Mouse (Mus musculus): Measurements from ENCODE around the gene Asb14. TPM values are rescaled to one million over a fixed set of nuclear protein-coding genes. Genes with fewer than 3 reads are reported as not detected.

Asb14 gene
- 0.36 TPM in 1 of 2 replicates, not detected in the other for polyA plus RNA-seq (2014; fragmentation: Nextera tagmentation; extraction: Ambion mirVana)

GRCm38 (mm10) chr14:26894392-26894791, at the start of gene Asb14:
Asb14 (plus strand) TSS chr14:26894557.
- Histone ChIP-seq H3K4me2 (ENCODE audit: low read length) (no peak within 1 kb of the TSS), H3K9ac (replicated peaks; ENCODE audit: low read length) (no peak within 1 kb of the TSS), H3K27ac (replicated peaks; ENCODE audit: low read depth, low read length) (no peak within 1 kb of the TSS), H3K4me3 (replicated peaks; ENCODE audit: low read depth, low read length) (no peak within 1 kb of the TSS), H3K9me3 (ENCODE audit: control insufficient read depth, low read length) (no peaks in the 10 kb centered on the region), H3K27me3 (ENCODE audit: control insufficient read depth, insufficient read depth, low read length) (no peaks in the 10 kb centered on the region), H3K36me3 (ENCODE audit: control insufficient read depth, insufficient read depth, low read length) (no peaks in the 10 kb centered on the region), H3K4me1 (ENCODE audit: control insufficient read depth, insufficient read depth, low read length) (no peaks in the 10 kb centered on the region)
- no peak for ATAC-seq (ENCODE audit: low FRiP score, low TSS enrichment)
- WGBS, result 98% methylated on average over 4 of the region's 4 CpGs
- no peak for DNase-seq

- no peaks in the 10 kb centered on the region for H3K9me3 ChIP-seq (ENCODE audit: control insufficient read depth, low read length)
- H3K36me3 ChIP-seq (ENCODE audit: control insufficient read depth, insufficient read depth, low read length), result no peaks in the 10 kb centered on the region
- no peak overlapping the region for H3K27ac ChIP-seq (replicated peaks; ENCODE audit: low read depth, low read length)
- no peaks in the 10 kb centered on the region for H3K27me3 ChIP-seq (ENCODE audit: control insufficient read depth, insufficient read depth, low read length)
- no peaks in the 10 kb centered on the region for H3K4me1 ChIP-seq (ENCODE audit: control insufficient read depth, insufficient read depth, low read length)
- H3K4me3 ChIP-seq (replicated peaks; ENCODE audit: low read depth, low read length), result no peak overlapping the region
- H3K9ac ChIP-seq (replicated peaks; ENCODE audit: low read length), result no peak overlapping the region
- ATAC-seq (ENCODE audit: low FRiP score, low TSS enrichment) (no peak), DNase-seq (no peak)
- WGBS, result 83% methylated on average over 8 of the region's 8 CpGs
- no peak overlapping the region for H3K4me2 ChIP-seq (ENCODE audit: low read length)
Measured at GRCm38 (mm10) chr14:26853053-26853452, 41.3 kb upstream of the Asb14 start.

GRCm38 (mm10) chr14:26854066-26854465, 40.3 kb upstream of the Asb14 start:
- no peak for DNase-seq
- WGBS, result 88% methylated on average over 2 of the region's 2 CpGs
- H3K9me3 ChIP-seq (ENCODE audit: control insufficient read depth, low read length), result no peaks in the 10 kb centered on the region

GRCm38 (mm10) chr14:26858364-26858763, 36.0 kb upstream of the Asb14 start:
- no peaks in the 10 kb centered on the region for H3K27me3 ChIP-seq (ENCODE audit: control insufficient read depth, insufficient read depth, low read length)
- H3K4me2 ChIP-seq (ENCODE audit: low read length), result no peak overlapping the region
- H3K9ac ChIP-seq (replicated peaks; ENCODE audit: low read length), result no peak overlapping the region
- H3K4me3 ChIP-seq (replicated peaks; ENCODE audit: low read depth, low read length), result no peak overlapping the region
- no peaks in the 10 kb centered on the region for H3K36me3 ChIP-seq (ENCODE audit: control insufficient read depth, insufficient read depth, low read length)
- no peaks in the 10 kb centered on the region for H3K4me1 ChIP-seq (ENCODE audit: control insufficient read depth, insufficient read depth, low read length)
- ATAC-seq (ENCODE audit: low FRiP score, low TSS enrichment) (no peak), DNase-seq (no peak)
- H3K27ac ChIP-seq (replicated peaks; ENCODE audit: low read depth, low read length), result no peak overlapping the region
- 74% methylated on average over 2 of the region's 2 CpGs for WGBS
- no peaks in the 10 kb centered on the region for H3K9me3 ChIP-seq (ENCODE audit: control insufficient read depth, low read length)

More at GRCm38 (mm10) chr14:26854066-26854465, 40.3 kb upstream of the Asb14 start:
- no peaks in the 10 kb centered on the region for H3K27me3 ChIP-seq (ENCODE audit: control insufficient read depth, insufficient read depth, low read length)
- H3K36me3 ChIP-seq (ENCODE audit: control insufficient read depth, insufficient read depth, low read length), result no peaks in the 10 kb centered on the region
- no peak overlapping the region for H3K4me3 ChIP-seq (replicated peaks; ENCODE audit: low read depth, low read length)
- H3K27ac ChIP-seq (replicated peaks; ENCODE audit: low read depth, low read length), result no peak overlapping the region
- no peak for ATAC-seq (ENCODE audit: low FRiP score, low TSS enrichment)
- H3K9ac ChIP-seq (replicated peaks; ENCODE audit: low read length), result no peak overlapping the region
- no peaks in the 10 kb centered on the region for H3K4me1 ChIP-seq (ENCODE audit: control insufficient read depth, insufficient read depth, low read length)
- no peak overlapping the region for H3K4me2 ChIP-seq (ENCODE audit: low read length)

GRCm38 (mm10) chr14:26859024-26859423, 35.3 kb upstream of the Asb14 start:
- H3K4me3 ChIP-seq (replicated peaks; ENCODE audit: low read depth, low read length), result no peak overlapping the region
- H3K4me1 ChIP-seq (ENCODE audit: control insufficient read depth, insufficient read depth, low read length), result no peaks in the 10 kb centered on the region
- DNase-seq (no peak), ATAC-seq (ENCODE audit: low FRiP score, low TSS enrichment) (no peak)
- 98% methylated on average over 3 of the region's 3 CpGs for WGBS
- H3K27me3 ChIP-seq (ENCODE audit: control insufficient read depth, insufficient read depth, low read length), result no peaks in the 10 kb centered on the region
- no peak overlapping the region for H3K4me2 ChIP-seq (ENCODE audit: low read length)
- H3K36me3 ChIP-seq (ENCODE audit: control insufficient read depth, insufficient read depth, low read length), result no peaks in the 10 kb centered on the region
- H3K9me3 ChIP-seq (ENCODE audit: control insufficient read depth, low read length), result no peaks in the 10 kb centered on the region
- no peak overlapping the region for H3K27ac ChIP-seq (replicated peaks; ENCODE audit: low read depth, low read length)
- no peak overlapping the region for H3K9ac ChIP-seq (replicated peaks; ENCODE audit: low read length)

GRCm38 (mm10) chr14:26867356-26867755, 27.0 kb upstream of the Asb14 start:
- no peaks in the 10 kb centered on the region for H3K4me1 ChIP-seq (ENCODE audit: control insufficient read depth, insufficient read depth, low read length)
- ATAC-seq (ENCODE audit: low FRiP score, low TSS enrichment) (no peak), DNase-seq (no peak)
- H3K27ac ChIP-seq (replicated peaks; ENCODE audit: low read depth, low read length), result no peak overlapping the region
- 66% methylated on average over 9 of the region's 9 CpGs for WGBS
- no peaks in the 10 kb centered on the region for H3K36me3 ChIP-seq (ENCODE audit: control insufficient read depth, insufficient read depth, low read length)
- H3K9me3 ChIP-seq (ENCODE audit: control insufficient read depth, low read length), result no peaks in the 10 kb centered on the region
- H3K27me3 ChIP-seq (ENCODE audit: control insufficient read depth, insufficient read depth, low read length), result no peaks in the 10 kb centered on the region
- no peak overlapping the region for H3K4me3 ChIP-seq (replicated peaks; ENCODE audit: low read depth, low read length)
- H3K9ac ChIP-seq (replicated peaks; ENCODE audit: low read length), result no peak overlapping the region
- no peak overlapping the region for H3K4me2 ChIP-seq (ENCODE audit: low read length)

- H3K4me1 ChIP-seq (ENCODE audit: control insufficient read depth, insufficient read depth, low read length), result no peaks in the 10 kb centered on the region
- no peak overlapping the region for H3K4me2 ChIP-seq (ENCODE audit: low read length)
- no peaks in the 10 kb centered on the region for H3K27me3 ChIP-seq (ENCODE audit: control insufficient read depth, insufficient read depth, low read length)
- 81% methylated on average over 5 of the region's 5 CpGs for WGBS
- no peaks in the 10 kb centered on the region for H3K9me3 ChIP-seq (ENCODE audit: control insufficient read depth, low read length)
- H3K36me3 ChIP-seq (ENCODE audit: control insufficient read depth, insufficient read depth, low read length), result no peaks in the 10 kb centered on the region
- no peak overlapping the region for H3K9ac ChIP-seq (replicated peaks; ENCODE audit: low read length)
- ATAC-seq (ENCODE audit: low FRiP score, low TSS enrichment) (no peak), DNase-seq (no peak)
- H3K4me3 ChIP-seq (replicated peaks; ENCODE audit: low read depth, low read length), result no peak overlapping the region
- no peak overlapping the region for H3K27ac ChIP-seq (replicated peaks; ENCODE audit: low read depth, low read length)
Measured at GRCm38 (mm10) chr14:26868299-26868698, 26.1 kb upstream of the Asb14 start.

GRCm38 (mm10) chr14:26878756-26879155, 15.6 kb upstream of the Asb14 start:
- Histone ChIP-seq H3K4me1 (ENCODE audit: control insufficient read depth, insufficient read depth, low read length) (no peaks in the 10 kb centered on the region), H3K9ac (replicated peaks; ENCODE audit: low read length) (no peak overlapping the region), H3K27ac (replicated peaks; ENCODE audit: low read depth, low read length) (no peak overlapping the region), H3K4me3 (replicated peaks; ENCODE audit: low read depth, low read length) (no peak overlapping the region), H3K4me2 (ENCODE audit: low read length) (no peak overlapping the region), H3K9me3 (ENCODE audit: control insufficient read depth, low read length) (no peaks in the 10 kb centered on the region), H3K36me3 (ENCODE audit: control insufficient read depth, insufficient read depth, low read length) (no peaks in the 10 kb centered on the region), H3K27me3 (ENCODE audit: control insufficient read depth, insufficient read depth, low read length) (no peaks in the 10 kb centered on the region)
- ATAC-seq (ENCODE audit: low FRiP score, low TSS enrichment) (no peak), DNase-seq (no peak)
- WGBS, result 77% methylated on average over 4 of the region's 4 CpGs

- Histone ChIP-seq H3K36me3 (ENCODE audit: control insufficient read depth, insufficient read depth, low read length) (no peaks in the 10 kb centered on the region), H3K4me2 (ENCODE audit: low read length) (no peak overlapping the region), H3K4me1 (ENCODE audit: control insufficient read depth, insufficient read depth, low read length) (no peaks in the 10 kb centered on the region), H3K4me3 (replicated peaks; ENCODE audit: low read depth, low read length) (no peak overlapping the region), H3K27me3 (ENCODE audit: control insufficient read depth, insufficient read depth, low read length) (no peaks in the 10 kb centered on the region), H3K9me3 (ENCODE audit: control insufficient read depth, low read length) (no peaks in the 10 kb centered on the region), H3K9ac (replicated peaks; ENCODE audit: low read length) (no peak overlapping the region), H3K27ac (replicated peaks; ENCODE audit: low read depth, low read length) (no peak overlapping the region)
- ATAC-seq (ENCODE audit: low FRiP score, low TSS enrichment), result no peak
- no peak for DNase-seq
- 68% methylated on average over 2 of the region's 2 CpGs for WGBS
Measured at GRCm38 (mm10) chr14:26879976-26880375, 14.4 kb upstream of the Asb14 start.

All from midbrain, embryonic 14.5 days (tissue).